Mouse (Mus musculus) hindbrain, embryonic 15.5 days (tissue): ENCODE measurements at regions not wholly inside any gene's neighbourhood (a gene's known extent, or its start where the extent isn't known, plus 50 kb on each side); places are given as distances from the start of the nearest gene placed in this dataset.

Experiments used
- ATAC-seq: fragments of 200-750 bp; cut with Nextera tagmentation; 2 replicates; pipeline ENCODE4 v1.8.0; 2017; ENCODE audit warnings: low read depth, moderate number of reproducible peaks, moderate TSS enrichment; ENCODE audit not compliant: low FRiP score
- H3K27ac ChIP-seq: fragments of 300-500 bp; sonication (generic); replicated peaks from 2 replicates; pipeline ENCODE4 v1.5.1; 2015; ENCODE audit warnings: mild to moderate bottlenecking, inconsistent platforms
- H3K27me3 ChIP-seq: fragments of 300-500 bp; sonication (generic); 2 replicates; pipeline ENCODE4 v1.6.1; 2015; ENCODE audit warnings: control low read depth, inconsistent platforms
- H3K36me3 ChIP-seq: fragments of 300-500 bp; sonication (generic); 2 replicates; pipeline ENCODE4 v1.6.1; 2015; ENCODE audit warnings: control low read depth, inconsistent platforms
- H3K4me1 ChIP-seq: fragments of 300-500 bp; sonication (generic); replicated peaks from 2 replicates; pipeline ENCODE4 v1.6.1; 2015; ENCODE audit warnings: control low read depth, inconsistent platforms
- H3K4me2 ChIP-seq: fragments of 300-500 bp; sonication (generic); 2 replicates; pipeline ENCODE4 v1.6.1; 2015; ENCODE audit warnings: moderate library complexity, mild to moderate bottlenecking, inconsistent platforms
- H3K4me3 ChIP-seq: fragments of 300-500 bp; sonication (generic); 2 replicates; pipeline ENCODE4 v1.5.1; 2015; ENCODE audit warnings: mild to moderate bottlenecking, inconsistent platforms
- H3K9ac ChIP-seq: fragments of 300-500 bp; sonication (generic); 2 replicates; pipeline ENCODE4 v1.6.1; 2015; ENCODE audit warnings: inconsistent platforms
- H3K9me3 ChIP-seq: fragments of 300-500 bp; sonication (generic); 2 replicates; pipeline ENCODE4 v1.6.1; 2016; ENCODE audit warnings: control low read depth, inconsistent platforms
- WGBS: fragments of 180-500 bp; shearing (Covaris S2); methylation state at CpG from one replicate; pipeline ENCODE4 v1.1.7; 2015; 5-methylcytosine and 5-hydroxymethylcytosine counted together

DNA sequence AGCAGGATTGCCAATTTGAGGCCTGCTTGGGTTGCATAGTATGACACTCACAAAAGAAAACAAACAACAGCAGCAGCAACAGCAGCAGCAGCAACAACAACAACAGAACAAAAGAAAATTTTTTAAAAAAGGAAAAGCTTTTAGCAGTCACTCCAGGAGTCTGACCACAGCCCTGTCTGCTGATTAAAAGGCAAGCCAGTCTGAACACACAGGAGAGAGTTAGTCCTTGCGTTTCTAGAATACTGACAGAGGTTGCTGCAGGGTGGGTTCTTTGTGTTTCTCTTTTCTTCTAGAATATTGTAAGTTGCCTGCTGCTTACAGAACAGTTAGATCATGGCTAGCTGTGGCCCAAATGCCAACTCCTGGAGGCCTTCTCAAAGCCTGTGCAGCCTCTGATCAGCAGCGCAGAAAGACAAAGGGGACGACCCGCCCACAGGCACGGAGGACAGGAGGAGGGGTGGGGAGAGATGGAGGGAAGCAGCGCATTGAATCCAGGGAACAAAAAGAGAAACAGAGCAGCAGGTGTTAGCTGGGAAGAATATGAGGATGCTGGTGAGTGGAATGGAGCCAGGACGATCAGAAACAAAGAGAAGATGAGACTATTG lies 55.2 kb upstream of the Zc3h12c start:
- H3K4me3 ChIP-seq: no peak overlapping the region

More for the DNA sequence above, 55.2 kb upstream of the Zc3h12c start:
- WGBS: 2% methylated on average over 7 of the region's 7 CpGs
- Histone ChIP-seq H3K4me1 (peaks cover 14% of the 10 kb centered on the region), H3K9me3 (no peaks in the 10 kb centered on the region), H3K36me3 (no peaks in the 10 kb centered on the region), H3K4me2 (peak overlapping the region; percentile 42), H3K27ac (peak overlapping the region; percentile 72), H3K27me3 (no peaks in the 10 kb centered on the region), H3K9ac (peak overlapping the region; percentile 16; the same call in 1 of the 2 replicates)
- peak; percentile 82; the same call in 1 of the 2 replicates for ATAC-seq
